ENCODE assay signal across 9 mouse cellular contexts in genomic region chr1:87156199-87156587, GRCm38 (mm10). TPM values are rescaled to one million over a fixed set of nuclear protein-coding genes. Genes with fewer than 3 reads are reported as not detected.
A peak's percentile ranks its signal among the peaks of the same experiment; 100 is the strongest.
DNase-seq lines count a peak whose midpoint lies in the region; ATAC-seq lines count a peak whose summit lies in the region.
"Had no signal": no experiment of that assay in that cellular context is flagged by ENCODE, and none has a peak within 500 bp of the region (broad histone marks: within the 10 kb centered on the region; RNA-seq: fewer than 3 reads in every experiment).

Gene Ecel1 (minus strand): TSS chr1:87156521.

- H3K36me3 ChIP-seq in embryonic facial prominence, embryonic 10.5 days (replicated peaks): no peaks in the 10 kb centered on the region
- no peaks in the 10 kb centered on the region for H3K36me3 ChIP-seq in hindbrain, embryonic 13.5 days
- no peaks in the 10 kb centered on the region for H3K36me3 ChIP-seq in midbrain, embryonic 16.5 days (ENCODE audit: control insufficient read depth, insufficient read depth, low read length)

- peaks cover 99% of the 10 kb centered on the region for H3K27me3 ChIP-seq in embryonic facial prominence, embryonic 10.5 days (replicated peaks; ENCODE audit: low read depth, poor library complexity, severe bottlenecking)
- peaks cover 84% of the 10 kb centered on the region for H3K27me3 ChIP-seq in hindbrain, embryonic 13.5 days
- H3K27me3 ChIP-seq in midbrain, embryonic 16.5 days (ENCODE audit: control insufficient read depth, insufficient read depth, low read depth, low read length): peaks cover 57% of the 10 kb centered on the region

- peak; percentile 39 for ATAC-seq in hindbrain, embryonic 13.5 days (ENCODE audit: low FRiP score)
- ATAC-seq in midbrain, embryonic 16.5 days: peak; percentile 7; the same call in 1 of the 2 replicates

- no peaks in the 10 kb centered on the region for H3K9me3 ChIP-seq in embryonic facial prominence, embryonic 10.5 days
- no peaks in the 10 kb centered on the region for H3K9me3 ChIP-seq in hindbrain, embryonic 13.5 days
- H3K9me3 ChIP-seq in midbrain, embryonic 16.5 days (replicated peaks; ENCODE audit: control insufficient read depth, low read length, poor library complexity, severe bottlenecking): no peaks in the 10 kb centered on the region

- WGBS in embryonic facial prominence, embryonic 10.5 days: 2% methylated on average over 12 of the region's 12 CpGs
- WGBS in hindbrain, embryonic 13.5 days: 1% methylated on average over 12 of the region's 12 CpGs
- WGBS in midbrain, embryonic 16.5 days: 2% methylated on average over 11 of the region's 12 CpGs

- intact Hi-C loops in left cerebral cortex, postnatal 25 days (cut with DNase I): no loop called here

- peak in 1 of 2 experiments; percentile 9 for DNase-seq in left cerebral cortex, adult 18-20 months (ENCODE audit: low spot score in 2 of 2)
- no peak for DNase-seq in left cerebral cortex, postnatal 25 days (ENCODE audit: low spot score in 2 of 2)
- peak; percentile 43 for DNase-seq in embryonic facial prominence, embryonic 10.5 days (ENCODE audit: low spot score)
- DNase-seq in cerebellum, adult 8-10 months: no peak
- no peak for DNase-seq in urinary bladder, adult 2 months (ENCODE audit: low spot score)
- DNase-seq in right cerebral cortex, postnatal 14 days: no peak
- DNase-seq: kidney, adult 9 months had no signal

- H3K4me2 ChIP-seq in hindbrain, embryonic 13.5 days: peak within 1 kb of the TSS; percentile 73
- peak within 1 kb of the TSS; percentile 73 for H3K4me2 ChIP-seq in midbrain, embryonic 16.5 days (ENCODE audit: low read length)

- peak within 1 kb of the TSS; percentile 57 for H3K4me3 ChIP-seq in embryonic facial prominence, embryonic 10.5 days
- H3K4me3 ChIP-seq in hindbrain, embryonic 13.5 days: peak within 1 kb of the TSS; percentile 50
- H3K4me3 ChIP-seq in midbrain, embryonic 16.5 days (ENCODE audit: low read depth, low read length): peak within 1 kb of the TSS; percentile 45

- H3K4me1 ChIP-seq in embryonic facial prominence, embryonic 10.5 days: peaks cover 33% of the 10 kb centered on the region
- peaks cover 41% of the 10 kb centered on the region for H3K4me1 ChIP-seq in hindbrain, embryonic 13.5 days (replicated peaks)
- H3K4me1 ChIP-seq in midbrain, embryonic 16.5 days (ENCODE audit: control insufficient read depth, insufficient read depth, low read length): peaks cover 13% of the 10 kb centered on the region

- H3K9ac ChIP-seq in hindbrain, embryonic 13.5 days: peak within 1 kb of the TSS; percentile 77
- H3K9ac ChIP-seq in midbrain, embryonic 16.5 days (ENCODE audit: low read depth, low read length): peak within 1 kb of the TSS; percentile 64

- no peak within 1 kb of the TSS; the same call in 1 of the 2 replicates for H3K27ac ChIP-seq in embryonic facial prominence, embryonic 10.5 days (replicated peaks)
- peak within 1 kb of the TSS; percentile 64; the same call in 1 of the 2 replicates for H3K27ac ChIP-seq in hindbrain, embryonic 13.5 days
- no peak within 1 kb of the TSS for H3K27ac ChIP-seq in midbrain, embryonic 16.5 days (ENCODE audit: low read length)

RNA-seq across cellular contexts. Expression of gene Ecel1, which starts in this region (rescaled TPM):
- 10 to 100 TPM; 11.1 to 13.4 TPM for total RNA-seq in left cerebral cortex, adult 18-20 months (2021)
- total RNA-seq in left cerebral cortex, postnatal 25 days (2021): 10 to 100 TPM in 1 of 2 experiments, 1 to 10 TPM in 1; 6.6 to 14.8 TPM
- polyA plus RNA-seq in embryonic facial prominence, embryonic 10.5 days (2016; fragmentation: Nextera tagmentation; extraction: Ambion mirVana): 1.2 and 3.1 TPM in 2 replicates
- polyA plus RNA-seq in hindbrain, embryonic 13.5 days (2015; fragmentation: Nextera tagmentation; extraction: Ambion mirVana): 33.1 and 35.5 TPM in 2 replicates
- 14.4 and 25.7 TPM in 2 replicates for polyA plus RNA-seq in midbrain, embryonic 16.5 days (2015; fragmentation: Nextera tagmentation; extraction: Ambion mirVana)
- 0.10 TPM in 1 of 2 replicates, not detected in the other for polyA plus RNA-seq in urinary bladder, adult 2 months (2012; rRNA removed)
